Mouse (Mus musculus): ENCODE data around the gene Rgl3.
A peak's percentile ranks its signal among the peaks of the same experiment; 100 is the strongest.

The Rgl3 gene

GRCm38 (mm10) chr9:21948790-21949189, 40.5 kb downstream of the Rgl3 start:
- no peak for DNase-seq (ENCODE audit: low read depth in 2 of 2, low spot score in 2 of 2)

- DNase-seq (ENCODE audit: low read depth in 2 of 2, low spot score in 2 of 2): no peak
Measured at GRCm38 (mm10) chr9:21948146-21948545, 41.1 kb downstream of the Rgl3 start.

GRCm38 (mm10) chr9:21947540-21948130, 41.6 kb downstream of the Rgl3 start:
- no peak for DNase-seq (ENCODE audit: low read depth in 2 of 2, low spot score in 2 of 2)

- no peak for DNase-seq (ENCODE audit: low read depth in 2 of 2, low spot score in 2 of 2)
Measured at GRCm38 (mm10) chr9:21944267-21944666, 45.0 kb downstream of the Rgl3 start.

- no peak for DNase-seq (ENCODE audit: low read depth in 2 of 2, low spot score in 2 of 2)
Measured at GRCm38 (mm10) chr9:21943638-21944037, 45.6 kb downstream of the Rgl3 start.

- DNase-seq (ENCODE audit: low read depth in 2 of 2, low spot score in 2 of 2): no peak
Measured at GRCm38 (mm10) chr9:21943046-21943445, 46.2 kb downstream of the Rgl3 start.

- no peak for DNase-seq (ENCODE audit: low read depth in 2 of 2, low spot score in 2 of 2)
Measured at GRCm38 (mm10) chr9:21938234-21938855, 50.9 kb downstream of the Rgl3 start.

- DNase-seq (ENCODE audit: low read depth in 2 of 2, low spot score in 2 of 2): no peak
Measured at GRCm38 (mm10) chr9:21937711-21938175, 51.5 kb downstream of the Rgl3 start.

- peak; percentile 65 to 73 for DNase-seq (ENCODE audit: low read depth in 2 of 2, low spot score in 2 of 2)
Measured at GRCm38 (mm10) chr9:21936692-21937570, 52.3 kb downstream of the Rgl3 start, which contains the start of gene Plppr2. Plppr2 (plus strand) TSS chr9:21937033.

GRCm38 (mm10) chr9:21935466-21936131, 53.6 kb downstream of the Rgl3 start:
- DNase-seq (ENCODE audit: low read depth in 2 of 2, low spot score in 2 of 2): no peak

- DNase-seq (ENCODE audit: low read depth in 2 of 2, low spot score in 2 of 2): no peak
Measured at GRCm38 (mm10) chr9:21934021-21934420, 55.2 kb downstream of the Rgl3 start.

GRCm38 (mm10) chr9:21932445-21933137, 56.7 kb downstream of the Rgl3 start:
- no peak for DNase-seq (ENCODE audit: low read depth in 2 of 2, low spot score in 2 of 2)

GRCm38 (mm10) chr9:21932006-21932405, 57.2 kb downstream of the Rgl3 start:
- no peak for DNase-seq (ENCODE audit: low read depth in 2 of 2, low spot score in 2 of 2)

GRCm38 (mm10) chr9:21929208-21929607, 60.0 kb downstream of the Rgl3 start:
- no peak for DNase-seq (ENCODE audit: low read depth in 2 of 2, low spot score in 2 of 2)

GRCm38 (mm10) chr9:21927208-21927753, 62.0 kb downstream of the Rgl3 start, which contains the start of the genes Ccdc159 and Tmem205:
Ccdc159 (plus strand) TSS chr9:21927471.
Tmem205 (minus strand) TSS chr9:21927556.
- DNase-seq (ENCODE audit: low read depth in 2 of 2, low spot score in 2 of 2): no peak

- no peak for DNase-seq (ENCODE audit: low read depth in 2 of 2, low spot score in 2 of 2)
Measured at GRCm38 (mm10) chr9:21926784-21927183, 62.5 kb downstream of the Rgl3 start.

- no peak for DNase-seq (ENCODE audit: low read depth in 2 of 2, low spot score in 2 of 2)
Measured at GRCm38 (mm10) chr9:21926155-21926554, 63.1 kb downstream of the Rgl3 start.

- no peak for DNase-seq (ENCODE audit: low read depth in 2 of 2, low spot score in 2 of 2)
Measured at GRCm38 (mm10) chr9:21925506-21925905, 63.7 kb downstream of the Rgl3 start.

- no peak for DNase-seq (ENCODE audit: low read depth in 2 of 2, low spot score in 2 of 2)
Measured at GRCm38 (mm10) chr9:21925034-21925433, 64.2 kb downstream of the Rgl3 start.

GRCm38 (mm10) chr9:21924099-21924493, 65.2 kb downstream of the Rgl3 start:
- no peak for DNase-seq (ENCODE audit: low read depth in 2 of 2, low spot score in 2 of 2)

Data from CD8-positive naive resting alpha-beta T cell, adult 2 months (primary cell).